Mouse (Mus musculus): ENCODE data around the gene Tdrd6.

GRCm38 (mm10) chr17:43676241-43676640, 46.1 kb upstream of the Tdrd6 start:
- no peak for TF ChIP-seq GATA1 (IDR thresholded peaks at IDR 0.05; ENCODE audit: borderline replicate concordance, low read length)
- no peak for TF ChIP-seq FLI1 (IDR thresholded peaks at IDR 0.05; ENCODE audit: low read length)

All from megakaryocyte, embryonic 14.5 days (primary cell).